Mouse (Mus musculus) intestine, postnatal 0 days (tissue): ENCODE data around the gene Igf1r. TPM values are rescaled to one million over a fixed set of nuclear protein-coding genes. Genes with fewer than 3 reads are reported as not detected.

ENCODE experiments used
- ATAC-seq: fragments of 200-750 bp; cut with Nextera tagmentation; 2 replicates; pipeline ENCODE4 v1.8.0; 2017; ENCODE audit warnings: mild to moderate bottlenecking, moderate TSS enrichment, moderate library complexity
- H3K27ac ChIP-seq: fragments of 300-500 bp; sonication (generic); 2 replicates; pipeline ENCODE4 v1.5.1; 2014; ENCODE audit warnings: mild to moderate bottlenecking, low read depth, low read length, moderate library complexity
- H3K27me3 ChIP-seq: fragments of 300-500 bp; sonication (generic); replicated peaks from 2 replicates; pipeline ENCODE4 v1.6.1; 2014; ENCODE audit warnings: low read length, mixed read lengths; ENCODE audit not compliant: control insufficient read depth, insufficient read depth
- H3K36me3 ChIP-seq: fragments of 300-500 bp; sonication (generic); 2 replicates; pipeline ENCODE4 v1.6.1; 2014; ENCODE audit warnings: mild to moderate bottlenecking, moderate library complexity; ENCODE audit not compliant: control insufficient read depth, insufficient read depth
- H3K4me1 ChIP-seq: fragments of 300-500 bp; sonication (generic); replicated peaks from 2 replicates; pipeline ENCODE4 v1.6.1; 2014; ENCODE audit warnings: antibody characterized with exemption, low read length, mixed read lengths; ENCODE audit not compliant: control insufficient read depth, insufficient read depth
- H3K4me2 ChIP-seq: fragments of 300-500 bp; sonication (generic); replicated peaks from 2 replicates; pipeline ENCODE4 v1.6.1; 2014; ENCODE audit warnings: low read depth, mild to moderate bottlenecking, moderate library complexity
- H3K4me3 ChIP-seq: fragments of 300-500 bp; sonication (generic); 2 replicates; pipeline ENCODE4 v1.5.1; 2014; ENCODE audit warnings: low read depth, low read length
- H3K9ac ChIP-seq: fragments of 300-500 bp; sonication (generic); 2 replicates; pipeline ENCODE4 v1.6.1; 2014; ENCODE audit warnings: mild to moderate bottlenecking, low read depth, low read length
- H3K9me3 ChIP-seq: fragments of 300-500 bp; sonication (generic); 2 replicates; pipeline ENCODE4 v1.6.1; 2016; ENCODE audit warnings: mixed run types; ENCODE audit not compliant: control insufficient read depth
- CTCF ChIP-seq: sonication (generic); IDR thresholded peaks from 2 replicates; pipeline ENCODE4 v1.5.1; 2016; ENCODE audit warnings: low read depth, mild to moderate bottlenecking, control low read depth, antibody characterized with exemption, moderate library complexity
- WGBS: fragments of 180-500 bp; shearing (Covaris S2); extraction: QIAGEN DNeasy Blood & Tissue Kit; methylation state at CpG from one replicate; pipeline ENCODE4 v1.1.7; 2014; 5-methylcytosine and 5-hydroxymethylcytosine counted together
- polyA plus RNA-seq: library from polyadenylated mRNA; unstranded; fragments of >200 nt; fragmentation: Nextera tagmentation; extraction: Ambion mirVana; gene quantifications from 2 replicates; pipeline ENCODE4 v1.2.1, GENCODE M21; 2015

Igf1r gene
- polyA plus RNA-seq, 1 experiment from 2014 or later: 5.3 TPM

- no peak overlapping the region for H3K9ac ChIP-seq
- no peak overlapping the region for H3K4me2 ChIP-seq
- no peaks in the 10 kb centered on the region for H3K9me3 ChIP-seq
- H3K36me3 ChIP-seq: no peaks in the 10 kb centered on the region
- no peaks in the 10 kb centered on the region for H3K4me1 ChIP-seq
- H3K27ac ChIP-seq: no peak overlapping the region
- no peak for TF ChIP-seq CTCF
- H3K27me3 ChIP-seq: no peaks in the 10 kb centered on the region
- ATAC-seq: no peak
- H3K4me3 ChIP-seq: no peak overlapping the region
- WGBS: 54% methylated on average over 4 of the region's 4 CpGs
These were observed 293.1 kb downstream of the Igf1r start for GRCm38 (mm10) chr7:68245681-68246080.

DNA sequence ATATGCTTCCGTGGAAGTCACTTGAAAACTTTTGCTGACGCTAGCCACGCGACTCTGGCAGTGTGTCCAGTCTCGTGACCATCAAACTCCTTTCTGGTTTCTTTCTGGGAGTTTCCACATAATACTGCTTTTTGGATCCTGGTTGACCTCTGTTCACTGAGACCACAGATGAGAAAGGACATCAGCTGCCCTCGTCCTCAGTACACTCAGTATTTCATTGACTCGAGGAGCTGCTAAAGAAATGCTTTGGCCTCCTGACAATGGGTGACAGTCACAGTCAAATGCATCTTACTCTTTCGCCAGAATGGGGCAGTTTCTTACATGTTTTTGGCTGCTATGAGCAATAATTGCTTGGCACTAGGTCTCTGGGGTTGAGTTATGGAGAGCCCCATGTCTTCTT is 293.6 kb downstream of the Igf1r start:
- Histone ChIP-seq H3K4me3 (no peak overlapping the region), H3K9ac (no peak overlapping the region), H3K4me1 (no peaks in the 10 kb centered on the region), H3K9me3 (no peaks in the 10 kb centered on the region), H3K27ac (no peak overlapping the region), H3K27me3 (no peaks in the 10 kb centered on the region), H3K4me2 (no peak overlapping the region), H3K36me3 (no peaks in the 10 kb centered on the region)
- no peak for ATAC-seq
- WGBS: 76% methylated on average over 8 of the region's 8 CpGs
- TF ChIP-seq CTCF: no peak

DNA sequence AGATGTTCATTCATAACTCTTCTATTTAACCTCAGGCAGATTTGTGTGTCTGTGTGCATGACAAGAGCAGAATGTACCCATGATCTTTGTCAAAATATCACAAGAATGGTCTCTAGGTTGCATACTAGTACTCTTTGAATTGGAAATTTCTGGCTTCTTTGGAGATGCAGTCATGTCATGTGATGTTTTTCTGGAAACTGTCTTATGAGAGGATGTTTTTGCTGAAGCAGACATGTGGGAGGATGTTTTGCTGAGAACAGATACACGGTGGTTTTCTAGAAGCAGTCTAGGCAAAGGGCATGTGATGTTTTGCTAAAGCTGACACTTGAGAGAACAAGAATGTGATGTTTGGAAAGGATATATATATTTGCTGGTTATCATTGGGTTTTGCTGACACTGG is 297.8 kb downstream of the Igf1r start:
- Histone ChIP-seq H3K4me3 (no peak overlapping the region), H3K9ac (no peak overlapping the region), H3K9me3 (no peaks in the 10 kb centered on the region), H3K27ac (no peak overlapping the region), H3K27me3 (no peaks in the 10 kb centered on the region), H3K4me2 (no peak overlapping the region), H3K4me1 (no peaks in the 10 kb centered on the region), H3K36me3 (no peaks in the 10 kb centered on the region)
- 61% methylated on average over 1 of the region's 1 CpGs for WGBS
- TF ChIP-seq CTCF: no peak
- ATAC-seq: no peak

- no peak overlapping the region for H3K4me2 ChIP-seq
- no peaks in the 10 kb centered on the region for H3K36me3 ChIP-seq
- no peaks in the 10 kb centered on the region for H3K4me1 ChIP-seq
- 75% methylated on average over 3 of the region's 3 CpGs for WGBS
- H3K9me3 ChIP-seq: no peaks in the 10 kb centered on the region
- TF ChIP-seq CTCF: no peak
- no peak overlapping the region for H3K9ac ChIP-seq
- H3K27ac ChIP-seq: no peak overlapping the region
- no peak for ATAC-seq
- H3K27me3 ChIP-seq: no peaks in the 10 kb centered on the region
- H3K4me3 ChIP-seq: no peak overlapping the region
These were observed 298.3 kb downstream of the Igf1r start for GRCm38 (mm10) chr7:68250902-68251301.

DNA sequence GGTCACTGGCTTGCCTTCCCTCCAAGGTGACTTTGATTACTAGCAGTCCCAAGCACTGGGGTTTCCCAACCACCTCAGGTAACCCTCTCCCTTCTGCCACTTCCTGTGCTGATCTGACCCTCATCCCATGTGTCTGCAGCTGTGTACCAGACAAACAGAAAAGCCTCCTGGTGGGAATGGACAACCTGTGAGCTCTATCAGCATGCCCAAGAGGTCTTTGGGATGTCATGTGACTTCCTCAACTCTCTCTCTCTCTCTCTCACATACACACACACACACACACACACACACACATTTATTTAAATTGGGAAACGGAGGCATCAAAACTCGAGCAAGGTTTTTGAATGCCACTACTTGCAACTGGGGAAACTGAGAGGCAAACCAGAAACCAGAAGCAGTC is 305.1 kb downstream of the Igf1r start:
- no peak for TF ChIP-seq CTCF
- ATAC-seq: no peak
- Histone ChIP-seq H3K36me3 (no peaks in the 10 kb centered on the region), H3K9me3 (no peaks in the 10 kb centered on the region), H3K4me2 (no peak overlapping the region), H3K27me3 (no peaks in the 10 kb centered on the region), H3K27ac (no peak overlapping the region), H3K4me3 (no peak overlapping the region), H3K9ac (no peak overlapping the region), H3K4me1 (no peaks in the 10 kb centered on the region)
- WGBS: 55% methylated on average over 2 of the region's 2 CpGs

DNA sequence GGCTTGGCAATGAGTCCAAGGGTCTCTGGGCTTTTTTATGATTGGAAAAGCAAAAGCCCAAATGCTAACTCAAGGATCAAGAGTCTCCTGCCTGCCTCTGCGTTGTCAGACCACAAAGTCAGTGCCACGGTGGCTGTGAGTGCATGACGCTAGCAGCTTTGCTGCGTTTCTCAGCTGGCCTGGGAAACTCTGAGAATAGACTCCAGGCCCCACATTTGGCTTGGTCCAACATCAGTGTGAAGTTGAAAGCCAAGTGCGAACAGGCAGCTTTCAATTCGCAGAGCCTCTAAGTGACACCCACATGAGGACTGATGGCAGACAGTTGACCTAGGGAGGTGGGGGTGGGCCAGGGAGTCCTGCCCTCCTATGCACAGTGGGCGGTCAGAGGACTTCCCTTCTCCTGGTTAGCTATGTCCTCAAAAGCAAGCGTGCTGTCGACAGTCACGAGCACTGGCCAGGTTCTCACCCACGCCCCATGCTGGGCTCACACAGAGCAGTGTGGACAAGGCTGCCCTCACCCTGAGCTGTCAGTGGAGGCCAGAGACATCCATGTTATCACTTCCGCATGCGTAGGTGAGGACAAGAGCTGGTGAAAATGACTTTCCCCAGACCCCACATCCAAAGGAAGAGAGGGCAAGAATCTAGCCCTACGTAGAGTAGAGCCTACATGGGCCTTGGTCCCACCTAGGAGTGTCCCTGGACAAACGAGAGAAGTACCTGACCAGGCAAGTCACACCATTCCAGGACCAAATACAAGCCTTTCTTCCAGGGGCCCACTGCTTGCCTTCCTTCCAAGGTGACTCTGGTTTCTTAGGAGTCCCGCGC is 305.9 kb downstream of the Igf1r start:
- WGBS: 82% methylated on average over 17 of the region's 17 CpGs
- Histone ChIP-seq H3K9ac (no peak overlapping the region), H3K36me3 (no peaks in the 10 kb centered on the region), H3K4me1 (no peaks in the 10 kb centered on the region), H3K4me3 (no peak overlapping the region), H3K27ac (no peak overlapping the region), H3K9me3 (no peaks in the 10 kb centered on the region), H3K4me2 (no peak overlapping the region), H3K27me3 (peaks cover under 1% of the 10 kb centered on the region; the same call in 1 of the 2 replicates)
- no peak for TF ChIP-seq CTCF
- no peak for ATAC-seq
